Mouse (Mus musculus): ENCODE measurements around the gene Ctnnbl1. TPM values are rescaled to one million over a fixed set of nuclear protein-coding genes. Genes with fewer than 3 reads are reported as not detected.

Gene Ctnnbl1
- total and polyA plus RNA-seq, 3 experiments, result 46.0 to 57.2 (median 48.6) TPM

- DNase-seq (ENCODE audit: extremely low read depth), result no peak
- TF ChIP-seq JUN (IDR thresholded peaks at IDR 0.05; ENCODE audit: insufficient read depth, low read depth, low read length) (no peak), MAFK (IDR thresholded peaks at IDR 0.05; ENCODE audit: insufficient replicate concordance, low read length) (no peak), HCFC1 (IDR thresholded peaks at IDR 0.05; ENCODE audit: low read depth, low read length) (no peak), MAZ (IDR thresholded peaks at IDR 0.05; ENCODE audit: low read depth, low read length) (no peak), PAX5 (IDR thresholded peaks at IDR 0.05; ENCODE audit: low read length) (no peak), MXI1 (IDR thresholded peaks at IDR 0.05; ENCODE audit: low read depth, low read length) (no peak), UBTF (IDR thresholded peaks at IDR 0.05; ENCODE audit: low read depth, low read length) (no peak), CHD1 (IDR thresholded peaks at IDR 0.05; ENCODE audit: low read depth, low read length) (no peak), CHD2 (IDR thresholded peaks at IDR 0.05; ENCODE audit: low read length) (no peak), SIN3A (IDR thresholded peaks at IDR 0.05; ENCODE audit: low read length) (no peak), TCF12 (IDR thresholded peaks at IDR 0.05; ENCODE audit: low read depth, low read length) (no peak), IRF4 (IDR thresholded peaks at IDR 0.05; ENCODE audit: low read depth, low read length) (no peak), USF1 (IDR thresholded peaks at IDR 0.05; ENCODE audit: low read depth, low read length) (no peak), NELFE (IDR thresholded peaks at IDR 0.05; ENCODE audit: low read depth, low read length) (no peak), RCOR1 (conservative IDR thresholded peaks at IDR 0.05; ENCODE audit: low read depth, low read length) (no peak), MAX (IDR thresholded peaks at IDR 0.05; ENCODE audit: low read length) (no peak), ETS1 (conservative IDR thresholded peaks at IDR 0.05; ENCODE audit: low read depth, low read length) (no peak), SMC3 (IDR thresholded peaks at IDR 0.05; ENCODE audit: low read depth, low read length) (no peak), POLR2AphosphoS2 (IDR thresholded peaks at IDR 0.05; ENCODE audit: low read depth, low read length) (no peak)
- dilution Hi-C loops (cut with MboI; ENCODE audit: extremely low pct_ligation_motif_present, extremely low pct_unique_long_range_greater_than_20kb, low sequenced_read_pairs), result no loop called here
- H3K4me2 ChIP-seq (ENCODE audit: insufficient read depth, low read depth, poor library complexity, severe bottlenecking), result no peak overlapping the region
- H3K4me1 ChIP-seq (ENCODE audit: control insufficient read depth in 1 of 2, insufficient read depth in 2 of 2), result peaks cover 13 to 47% of the 10 kb centered on the region in 2 experiments
- no peaks in the 10 kb centered on the region for H3K27me3 ChIP-seq (replicated peaks)
- H3K27ac ChIP-seq (ENCODE audit: insufficient read depth, low read depth), result no peak overlapping the region
- H3K9me3 ChIP-seq (replicated peaks; ENCODE audit: low read length), result no peaks in the 10 kb centered on the region
- in situ Hi-C loops (cut with MboI; ENCODE audit: low pct_ligation_motif_present, low pct_unique_long_range_greater_than_20kb, low sequenced_read_pairs), result no loop called here
- no peak overlapping the region for H3K9ac ChIP-seq (ENCODE audit: insufficient read depth, low read depth)
- no peaks in the 10 kb centered on the region for H3K79me2 ChIP-seq (replicated peaks; ENCODE audit: control insufficient read depth, extremely low read depth, insufficient read depth, poor library complexity, severe bottlenecking)
- H3K4me3 ChIP-seq (replicated peaks in 1 of 3; ENCODE audit: low read depth in 2 of 3, low read length in 2 of 3, poor library complexity in 1 of 3), result no peak overlapping the region
- H3K36me3 ChIP-seq (replicated peaks in 1 of 2; ENCODE audit: control insufficient read depth in 1 of 2, insufficient read depth in 1 of 2, low read length in 1 of 2), result peaks cover 12 to 50% of the 10 kb centered on the region in 2 experiments
Measured at GRCm38 (mm10) chr2:157891166-157891565, 154.0 kb downstream of the Ctnnbl1 start.

DNA sequence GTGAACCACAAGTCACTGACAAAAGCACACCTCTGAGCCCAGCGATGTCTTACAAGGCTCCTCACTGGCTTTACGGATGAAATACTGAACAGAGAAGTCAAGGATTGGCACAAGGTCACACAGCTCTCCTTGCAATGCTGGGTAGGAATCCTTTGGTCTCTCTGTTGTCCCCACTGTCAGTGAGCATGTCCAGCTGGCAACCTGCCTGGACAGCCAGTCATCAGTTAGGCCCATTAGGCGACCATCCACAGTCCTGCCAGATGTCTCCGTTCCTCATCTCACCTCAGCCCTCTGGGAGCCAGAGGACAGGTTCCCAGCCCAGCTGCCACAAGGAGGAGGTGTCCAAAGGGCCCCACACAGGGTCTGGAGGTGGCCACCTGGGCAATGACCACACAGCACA is 159.9 kb downstream of the Ctnnbl1 start:
- TF ChIP-seq USF1 (IDR thresholded peaks at IDR 0.05; ENCODE audit: low read depth, low read length) (no peak), HCFC1 (IDR thresholded peaks at IDR 0.05; ENCODE audit: low read depth, low read length) (no peak), ELF1 (IDR thresholded peaks at IDR 0.05; ENCODE audit: low read depth, low read length) (no peak), CHD2 (IDR thresholded peaks at IDR 0.05; ENCODE audit: low read length) (no peak), ZNF384 (IDR thresholded peaks at IDR 0.05; ENCODE audit: low read depth, low read length) (no peak), PAX5 (IDR thresholded peaks at IDR 0.05; ENCODE audit: low read length) (no peak), E2F4 (IDR thresholded peaks at IDR 0.05; ENCODE audit: insufficient replicate concordance, low read depth, low read length) (no peak), POLR2A (IDR thresholded peaks at IDR 0.05; ENCODE audit: low read depth, low read length) (no peak), JUN (IDR thresholded peaks at IDR 0.05; ENCODE audit: insufficient read depth, low read depth, low read length) (no peak), JUND (conservative IDR thresholded peaks at IDR 0.05; ENCODE audit: low read depth, low read length) (no peak), CTCF (conservative IDR thresholded peaks at IDR 0.05 in 1 of 2, IDR thresholded peaks at IDR 0.05 in 1 of 2; ENCODE audit: low read depth in 2 of 2, low read length in 2 of 2) (no peak)
- in situ Hi-C loops (cut with MboI; ENCODE audit: low pct_ligation_motif_present, low pct_unique_long_range_greater_than_20kb, low sequenced_read_pairs), result no loop called here
- H3K4me3 ChIP-seq (replicated peaks in 1 of 3; ENCODE audit: low read depth in 2 of 3, low read length in 2 of 3, poor library complexity in 1 of 3), result no peak overlapping the region
- no peaks in the 10 kb centered on the region for H3K4me1 ChIP-seq (ENCODE audit: control insufficient read depth in 1 of 2, insufficient read depth in 2 of 2)
- dilution Hi-C loops (cut with MboI; ENCODE audit: extremely low pct_ligation_motif_present, extremely low pct_unique_long_range_greater_than_20kb, low sequenced_read_pairs), result no loop called here
- H3K27ac ChIP-seq (ENCODE audit: insufficient read depth, low read depth), result no peak overlapping the region
- H3K27me3 ChIP-seq (replicated peaks), result peaks cover 17% of the 10 kb centered on the region
- H3K9ac ChIP-seq (ENCODE audit: insufficient read depth, low read depth), result no peak overlapping the region
- H3K4me2 ChIP-seq (ENCODE audit: insufficient read depth, low read depth, poor library complexity, severe bottlenecking), result no peak overlapping the region
- no peaks in the 10 kb centered on the region for H3K9me3 ChIP-seq (replicated peaks; ENCODE audit: low read length)
- DNase-seq (ENCODE audit: extremely low read depth), result no peak
- H3K79me2 ChIP-seq (replicated peaks; ENCODE audit: control insufficient read depth, extremely low read depth, insufficient read depth, poor library complexity, severe bottlenecking), result no peaks in the 10 kb centered on the region
- H3K36me3 ChIP-seq (replicated peaks in 1 of 2; ENCODE audit: control insufficient read depth in 1 of 2, insufficient read depth in 1 of 2, low read length in 1 of 2), result peaks cover 2% of the 10 kb centered on the region in 2 experiments
